Mouse (Mus musculus) heart, postnatal 0 days (tissue): ENCODE measurements around the gene Git1.
A peak's percentile ranks its signal among the peaks of the same experiment; 100 is the strongest.

Experiments used
- CTCF ChIP-seq: IDR thresholded peaks from 2 replicates; pipeline ENCODE4 v1.5.1; 2016; ENCODE audit warnings: antibody characterized with exemption, control low read depth, low read depth
- EP300 ChIP-seq: IDR thresholded peaks from 2 replicates; pipeline ENCODE4 v1.6.1; 2016; ENCODE audit warnings: antibody characterized with exemption, low read depth

DNA sequence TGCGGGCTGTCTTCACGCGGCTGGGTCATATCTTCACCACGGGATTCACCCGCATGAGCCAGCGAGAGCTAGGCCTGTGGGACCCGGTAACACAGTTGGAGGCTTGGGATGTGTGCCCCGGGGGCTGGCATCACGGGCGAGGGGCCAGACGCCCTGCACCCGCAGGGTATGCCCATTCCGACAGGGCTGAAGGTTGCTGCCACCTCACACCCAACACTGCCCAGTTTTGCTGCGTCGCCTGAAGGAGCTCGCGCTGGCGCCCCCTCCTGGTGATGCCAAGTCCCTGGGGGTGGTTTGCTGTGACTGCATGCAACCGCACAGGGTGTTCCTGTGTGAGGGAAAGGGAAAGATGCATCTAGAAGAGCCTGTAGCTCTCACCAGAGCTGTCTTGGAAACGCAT is 25.6 kb upstream of the Git1 start:
- TF ChIP-seq CTCF (peak; percentile 68), EP300 (0 out of 2 replicates have a peak, but pooled peaks have one; percentile 27)
